Mouse (Mus musculus) hindbrain, postnatal 0 days (tissue): ENCODE results near the gene Slc38a9. TPM values are rescaled to one million over a fixed set of nuclear protein-coding genes. Genes with fewer than 3 reads are reported as not detected.

ENCODE experiments used
- ATAC-seq: fragments of 200-750 bp; cut with Nextera tagmentation; 2 replicates; pipeline ENCODE4 v1.8.0; 2017; ENCODE audit warnings: mild to moderate bottlenecking, moderate TSS enrichment, moderate library complexity
- DNase-seq: peaks from one replicate; pipeline ENCODE4 v3.0.0-alpha.2; 2015; ENCODE audit warnings: low spot score
- H3K27ac ChIP-seq: fragments of 300-500 bp; sonication (generic); 2 replicates; pipeline ENCODE4 v1.5.1; 2014; ENCODE audit warnings: mild to moderate bottlenecking
- H3K27me3 ChIP-seq: fragments of 300-500 bp; sonication (generic); 2 replicates; pipeline ENCODE4 v1.6.1; 2014; ENCODE audit warnings: low read length, mixed read lengths; ENCODE audit not compliant: insufficient read depth
- H3K36me3 ChIP-seq: fragments of 300-500 bp; sonication (generic); 2 replicates; pipeline ENCODE4 v1.6.1; 2014; ENCODE audit warnings: low read length, mixed read lengths; ENCODE audit not compliant: insufficient read depth
- H3K4me1 ChIP-seq: fragments of 300-500 bp; sonication (generic); 2 replicates; pipeline ENCODE4 v1.6.1; 2014; ENCODE audit warnings: antibody characterized with exemption, low read length, mixed read lengths; ENCODE audit not compliant: insufficient read depth
- H3K4me2 ChIP-seq: fragments of 300-500 bp; sonication (generic); 2 replicates; pipeline ENCODE4 v1.6.1; 2014; ENCODE audit warnings: low read depth, mild to moderate bottlenecking, low read length, moderate library complexity, mixed read lengths
- H3K4me3 ChIP-seq: fragments of 300-500 bp; sonication (generic); 2 replicates; pipeline ENCODE4 v1.5.1; 2014; ENCODE audit warnings: low read length
- H3K9ac ChIP-seq: fragments of 300-500 bp; sonication (generic); replicated peaks from 2 replicates; pipeline ENCODE4 v1.6.1; 2014; ENCODE audit warnings: mild to moderate bottlenecking, low read length, moderate library complexity, mixed read lengths
- H3K9me3 ChIP-seq: fragments of 300-500 bp; sonication (generic); 2 replicates; pipeline ENCODE4 v1.6.1; 2016; ENCODE audit warnings: low read length, mixed read lengths
- CTCF ChIP-seq: IDR thresholded peaks from 2 replicates; pipeline ENCODE4 v1.5.1; 2016; ENCODE audit warnings: antibody characterized with exemption, control low read depth, low read depth
- WGBS: fragments of 180-500 bp; shearing (Covaris S2); extraction: QIAGEN DNeasy Blood & Tissue Kit; methylation state at CpG from one replicate; pipeline ENCODE4 v1.1.7; 2014; 5-methylcytosine and 5-hydroxymethylcytosine counted together
- polyA plus RNA-seq: library from polyadenylated mRNA; unstranded; fragments of >200 nt; fragmentation: Nextera tagmentation; extraction: Ambion mirVana; gene quantifications from 2 replicates; pipeline ENCODE4 v1.2.1, GENCODE M21; 2015
- total RNA-seq: library from RNA; depleted of rRNA; stranded (reverse); fragments of >200 nt; gene quantifications from 2 replicates; pipeline ENCODE4 v1.2.3, GENCODE M21; 2014

Slc38a9 gene
- total and polyA plus RNA-seq, 2 experiments from 2014 or later, result 8.1 to 9.7 TPM

GRCm38 (mm10) chr13:112770528-112771328, 110.2 kb downstream of the Slc38a9 start:
- no peaks in the 10 kb centered on the region for H3K4me1 ChIP-seq
- H3K4me2 ChIP-seq, result peak overlapping the region; percentile 31; the same call in 1 of the 2 replicates
- DNase-seq, result peak; percentile 66
- no peak overlapping the region for H3K9ac ChIP-seq
- H3K27ac ChIP-seq, result peak overlapping the region; percentile 67
- no peaks in the 10 kb centered on the region for H3K27me3 ChIP-seq
- ATAC-seq, result peak; percentile 76
- H3K36me3 ChIP-seq, result no peaks in the 10 kb centered on the region
- 27% methylated on average over 11 of the region's 11 CpGs for WGBS
- no peak for TF ChIP-seq CTCF
- no peak overlapping the region for H3K4me3 ChIP-seq
- peaks cover 7% of the 10 kb centered on the region; the same call in 1 of the 2 replicates for H3K9me3 ChIP-seq

GRCm38 (mm10) chr13:112771447-112772208, 111.1 kb downstream of the Slc38a9 start:
- Histone ChIP-seq H3K4me3 (no peak overlapping the region), H3K9me3 (peaks cover 7% of the 10 kb centered on the region; the same call in 1 of the 2 replicates), H3K27ac (no peak overlapping the region), H3K9ac (no peak overlapping the region), H3K4me1 (no peaks in the 10 kb centered on the region), H3K4me2 (peak overlapping the region; percentile 31), H3K36me3 (no peaks in the 10 kb centered on the region), H3K27me3 (no peaks in the 10 kb centered on the region)
- ATAC-seq (no peak), DNase-seq (no peak)
- no peak for TF ChIP-seq CTCF
- 38% methylated on average over 15 of the region's 15 CpGs for WGBS

- Histone ChIP-seq H3K36me3 (no peaks in the 10 kb centered on the region), H3K27me3 (no peaks in the 10 kb centered on the region), H3K4me3 (no peak overlapping the region), H3K9me3 (peaks cover 3% of the 10 kb centered on the region; the same call in 1 of the 2 replicates), H3K4me1 (no peaks in the 10 kb centered on the region), H3K9ac (no peak overlapping the region), H3K4me2 (no peak overlapping the region), H3K27ac (no peak overlapping the region)
- no peak for DNase-seq
- WGBS, result 53% methylated on average over 11 of the region's 11 CpGs
- TF ChIP-seq CTCF, result 0 out of 2 replicates have a peak, but pooled peaks have one; percentile 2
- ATAC-seq, result no peak
Observed at GRCm38 (mm10) chr13:112772252-112772651, 111.7 kb downstream of the Slc38a9 start.

GRCm38 (mm10) chr13:112772861-112773260, 112.3 kb downstream of the Slc38a9 start:
- DNase-seq (no peak), ATAC-seq (no peak)
- no peak overlapping the region for H3K27ac ChIP-seq
- TF ChIP-seq CTCF, result no peak
- H3K9me3 ChIP-seq, result no peaks in the 10 kb centered on the region
- H3K4me3 ChIP-seq, result no peak overlapping the region
- no peak overlapping the region for H3K4me2 ChIP-seq
- no peaks in the 10 kb centered on the region for H3K36me3 ChIP-seq
- H3K27me3 ChIP-seq, result no peaks in the 10 kb centered on the region
- 81% methylated on average over 14 of the region's 14 CpGs for WGBS
- H3K9ac ChIP-seq, result no peak overlapping the region
- no peaks in the 10 kb centered on the region for H3K4me1 ChIP-seq

GRCm38 (mm10) chr13:112773991-112774675, 113.6 kb downstream of the Slc38a9 start:
- ATAC-seq, result no peak
- H3K9ac ChIP-seq, result no peak overlapping the region
- TF ChIP-seq CTCF, result no peak
- WGBS, result 90% methylated on average over 3 of the region's 3 CpGs
- H3K36me3 ChIP-seq, result no peaks in the 10 kb centered on the region
- no peaks in the 10 kb centered on the region for H3K4me1 ChIP-seq
- H3K9me3 ChIP-seq, result no peaks in the 10 kb centered on the region
- no peak overlapping the region for H3K27ac ChIP-seq
- H3K27me3 ChIP-seq, result no peaks in the 10 kb centered on the region
- DNase-seq, result no peak
- no peak overlapping the region for H3K4me2 ChIP-seq
- no peak overlapping the region for H3K4me3 ChIP-seq

- Histone ChIP-seq H3K36me3 (no peaks in the 10 kb centered on the region), H3K27ac (no peak overlapping the region), H3K4me1 (no peaks in the 10 kb centered on the region), H3K4me3 (no peak overlapping the region), H3K9ac (no peak overlapping the region), H3K9me3 (no peaks in the 10 kb centered on the region), H3K4me2 (no peak overlapping the region), H3K27me3 (no peaks in the 10 kb centered on the region)
- WGBS, result 93% methylated on average over 10 of the region's 10 CpGs
- ATAC-seq, result no peak
- TF ChIP-seq CTCF, result no peak
- no peak for DNase-seq
Observed at GRCm38 (mm10) chr13:112775856-112776255, 115.3 kb downstream of the Slc38a9 start.
